15 mouse cellular contexts compared by ENCODE assay signal in genomic region chr9:50120820-50121599, GRCm38 (mm10).
DNase-seq lines count a peak whose midpoint lies in the region; ATAC-seq lines count a peak whose summit lies in the region.
"Had no signal": no experiment of that assay in that cellular context is flagged by ENCODE, and none has a peak within 500 bp of the region (broad histone marks: within the 10 kb centered on the region; RNA-seq: fewer than 3 reads in every experiment).

No protein-coding gene starts in this region.

- no peaks in the 10 kb centered on the region for H3K36me3 ChIP-seq in forebrain, embryonic 15.5 days
- H3K36me3 ChIP-seq in forebrain, embryonic 10.5 days (replicated peaks): no peaks in the 10 kb centered on the region
- H3K36me3 ChIP-seq in forebrain, embryonic 16.5 days (ENCODE audit: control insufficient read depth, insufficient read depth): no peaks in the 10 kb centered on the region
- H3K36me3 ChIP-seq: limb, embryonic 15.5 days; midbrain, embryonic 15.5 days had no signal

- DNase-seq in forebrain, embryonic 10.5 days (ENCODE audit: extremely low spot score, low spot score): no peak
- peak; percentile 16 to 30 for DNase-seq in layer of hippocampus, adult 18-20 months (ENCODE audit: low spot score in 2 of 2)
- no peak for DNase-seq in layer of hippocampus, postnatal 10 days (ENCODE audit: low spot score in 2 of 2)
- DNase-seq in NIH3T3 (ENCODE audit: low read depth): peak; percentile 57
- no peak for DNase-seq in spleen, postnatal 4 days (ENCODE audit: low spot score in 2 of 2)
- DNase-seq: cerebellum, adult 9-11 months; heart, adult 18-20 months; lung, adult 18-20 months; thymus, adult 18-20 months had no signal

- H3K9ac ChIP-seq in forebrain, embryonic 15.5 days (replicated peaks): no peak overlapping the region
- no peak overlapping the region for H3K9ac ChIP-seq in forebrain, embryonic 16.5 days (replicated peaks; ENCODE audit: low read depth, low read length)
- H3K9ac ChIP-seq: limb, embryonic 15.5 days; midbrain, embryonic 15.5 days had no signal

- ATAC-seq in forebrain, embryonic 15.5 days (replicated peaks): peak; percentile 64
- peak; percentile 87 for ATAC-seq in forebrain, embryonic 16.5 days
- ATAC-seq: activated CD4-positive, CD25-positive, alpha-beta regulatory T cell, adult 4 months; hindbrain, postnatal 0 days; midbrain, embryonic 15.5 days had no signal

- H3K4me3 ChIP-seq in forebrain, embryonic 15.5 days: no peak overlapping the region
- no peak overlapping the region for H3K4me3 ChIP-seq in forebrain, embryonic 10.5 days
- H3K4me3 ChIP-seq in forebrain, embryonic 16.5 days (replicated peaks; ENCODE audit: low read length): no peak overlapping the region
- H3K4me3 ChIP-seq: limb, embryonic 15.5 days; midbrain, embryonic 15.5 days had no signal

- no peaks in the 10 kb centered on the region for H3K27me3 ChIP-seq in forebrain, embryonic 15.5 days
- no peaks in the 10 kb centered on the region for H3K27me3 ChIP-seq in forebrain, embryonic 10.5 days (ENCODE audit: poor library complexity, severe bottlenecking)
- H3K27me3 ChIP-seq in forebrain, embryonic 16.5 days (replicated peaks; ENCODE audit: control insufficient read depth, insufficient read depth, low read length): no peaks in the 10 kb centered on the region
- H3K27me3 ChIP-seq: limb, embryonic 15.5 days; midbrain, embryonic 15.5 days had no signal

- no peak overlapping the region for H3K4me2 ChIP-seq in forebrain, embryonic 15.5 days (replicated peaks)
- H3K4me2 ChIP-seq in forebrain, embryonic 16.5 days (ENCODE audit: low read length): peak overlapping the region; percentile 19
- H3K4me2 ChIP-seq: limb, embryonic 15.5 days; midbrain, embryonic 15.5 days had no signal

- H3K27ac ChIP-seq in forebrain, embryonic 15.5 days (replicated peaks): peak overlapping the region; percentile 80
- no peak overlapping the region for H3K27ac ChIP-seq in forebrain, embryonic 10.5 days
- peak overlapping the region; percentile 76 for H3K27ac ChIP-seq in forebrain, embryonic 16.5 days (ENCODE audit: low read length)
- H3K27ac ChIP-seq: hindbrain, postnatal 0 days; limb, embryonic 15.5 days; midbrain, embryonic 15.5 days had no signal

- 54% methylated on average over 9 of the region's 9 CpGs for WGBS in forebrain, embryonic 15.5 days
- WGBS in forebrain, embryonic 10.5 days: 87% methylated on average over 9 of the region's 9 CpGs
- 48% methylated on average over 9 of the region's 9 CpGs for WGBS in forebrain, embryonic 16.5 days

- no peaks in the 10 kb centered on the region for H3K9me3 ChIP-seq in forebrain, embryonic 15.5 days
- no peaks in the 10 kb centered on the region for H3K9me3 ChIP-seq in forebrain, embryonic 10.5 days
- H3K9me3 ChIP-seq in forebrain, embryonic 16.5 days (ENCODE audit: control insufficient read depth, low read length): no peaks in the 10 kb centered on the region
- H3K9me3 ChIP-seq: limb, embryonic 15.5 days; midbrain, embryonic 15.5 days had no signal

- H3K4me1 ChIP-seq in forebrain, embryonic 15.5 days: peaks cover 20% of the 10 kb centered on the region
- peaks cover 8% of the 10 kb centered on the region for H3K4me1 ChIP-seq in forebrain, embryonic 10.5 days
- peaks cover 16% of the 10 kb centered on the region for H3K4me1 ChIP-seq in forebrain, embryonic 16.5 days (replicated peaks; ENCODE audit: control insufficient read depth, insufficient read depth, low read length)

Comparison
In these comparisons a context has a peak if more than half of its experiments do, and no peak if none do; other contexts are left out.
1. DNase-seq: peak in layer of hippocampus, adult 18-20 months (2 of 2) and NIH3T3 (single experiment); none in forebrain, embryonic 10.5 days (single experiment), layer of hippocampus, postnatal 10 days (0 of 2) and spleen, postnatal 4 days (0 of 2).